Mouse (Mus musculus) myocyte (in vitro differentiated cells): ENCODE data around the gene Rffl. TPM values are rescaled to one million over a fixed set of nuclear protein-coding genes. Genes with fewer than 3 reads are reported as not detected.
A peak's percentile ranks its signal among the peaks of the same experiment; 100 is the strongest.

Source experiments
- H3K27me3 ChIP-seq: one replicate; pipeline ENCODE4 v1.6.1; 2011; ENCODE audit not compliant: control insufficient read depth, insufficient read depth, insufficient read length
- H3K36me3 ChIP-seq: one replicate; pipeline ENCODE4 v1.6.1; 2011; ENCODE audit not compliant: control insufficient read depth, insufficient read depth
- H3K4me2 ChIP-seq: one replicate; pipeline ENCODE4 v1.6.1; 2011; ENCODE audit warnings: low read depth, control low read depth
- H3K4me3 ChIP-seq: one replicate; pipeline ENCODE4 v1.5.1; 2011; ENCODE audit warnings: mild to moderate bottlenecking, control low read depth, moderate library complexity
- H3K79me2 ChIP-seq: one replicate; pipeline ENCODE4 v1.6.1; 2011; ENCODE audit not compliant: control insufficient read depth, insufficient read depth
- H3ac ChIP-seq: one replicate; pipeline ENCODE4 v1.6.1; 2011; ENCODE audit not compliant: control insufficient read depth, insufficient read length
- CEBPB ChIP-seq: IDR thresholded peaks from 2 replicates; pipeline ENCODE4 v1.6.1; 2011; ENCODE audit warnings: mild to moderate bottlenecking, moderate library complexity; ENCODE audit not compliant: poor library complexity, insufficient read depth, severe bottlenecking
- E2F4 ChIP-seq: IDR thresholded peaks from one replicate; pipeline ENCODE4 v1.6.1; 2011; ENCODE audit warnings: mild to moderate bottlenecking, control low read depth, moderate library complexity; ENCODE audit not compliant: insufficient read depth
- MAX ChIP-seq: IDR thresholded peaks from one replicate; pipeline ENCODE4 v1.6.1; 2011; ENCODE audit warnings: low read depth, mild to moderate bottlenecking, control low read depth
- MYOD1 ChIP-seq, 3 experiments: IDR thresholded peaks; one replicate each; pipeline ENCODE4 v1.6.1; 2011; ENCODE audit warnings: control low read depth in 2 of 3, low read depth in 2 of 3, mild to moderate bottlenecking in 2 of 3, moderate library complexity in 1 of 3; ENCODE audit not compliant: insufficient read length in 2 of 3, control insufficient read depth in 1 of 3
- MYOG ChIP-seq, 3 experiments: IDR thresholded peaks; one replicate each; pipeline ENCODE4 v1.6.1; 2011; ENCODE audit warnings: control low read depth in 2 of 3, low read depth in 2 of 3, mild to moderate bottlenecking in 2 of 3; ENCODE audit not compliant: insufficient read length in 2 of 3, control insufficient read depth in 1 of 3, insufficient read depth in 1 of 3
- POLR2A ChIP-seq: IDR thresholded peaks from one replicate; pipeline ENCODE4 v1.6.1; 2011; ENCODE audit warnings: low read depth, mild to moderate bottlenecking, control low read depth, moderate library complexity; ENCODE audit not compliant: insufficient read length
- POLR2AphosphoS2 ChIP-seq: IDR thresholded peaks from one replicate; pipeline ENCODE4 v1.6.1; 2011; ENCODE audit warnings: low read depth, control low read depth; ENCODE audit not compliant: insufficient read length
- REST ChIP-seq: IDR thresholded peaks from one replicate; pipeline ENCODE4 v1.6.1; 2011; ENCODE audit warnings: mild to moderate bottlenecking, control low read depth, moderate library complexity; ENCODE audit not compliant: insufficient read depth, insufficient read length
- SRF ChIP-seq: IDR thresholded peaks from one replicate; pipeline ENCODE4 v1.6.1; 2011; ENCODE audit warnings: low read depth; ENCODE audit not compliant: control insufficient read depth, insufficient read length
- TCF12 ChIP-seq: IDR thresholded peaks from one replicate; pipeline ENCODE4 v1.6.1; 2011; ENCODE audit warnings: mild to moderate bottlenecking, control low read depth; ENCODE audit not compliant: poor library complexity, insufficient read depth, severe bottlenecking
- TCF3 ChIP-seq: IDR thresholded peaks from one replicate; pipeline ENCODE4 v1.6.1; 2011; ENCODE audit warnings: low read depth, control low read depth; ENCODE audit not compliant: insufficient read length
- USF1 ChIP-seq: IDR thresholded peaks from one replicate; pipeline ENCODE4 v1.6.1; 2011; ENCODE audit warnings: low read depth, mild to moderate bottlenecking, control low read depth, moderate library complexity
- polyA plus RNA-seq: library from polyadenylated mRNA; unstranded; fragments of >200 nt; fragmentation: generic; extraction: Trizol; gene quantifications from one replicate; pipeline ENCODE4 v1.2.1, GENCODE M21; 2012; ENCODE audit warnings: missing spikeins

The Rffl gene
- polyA plus RNA-seq, 1 experiment = 1.8 TPM

DNA sequence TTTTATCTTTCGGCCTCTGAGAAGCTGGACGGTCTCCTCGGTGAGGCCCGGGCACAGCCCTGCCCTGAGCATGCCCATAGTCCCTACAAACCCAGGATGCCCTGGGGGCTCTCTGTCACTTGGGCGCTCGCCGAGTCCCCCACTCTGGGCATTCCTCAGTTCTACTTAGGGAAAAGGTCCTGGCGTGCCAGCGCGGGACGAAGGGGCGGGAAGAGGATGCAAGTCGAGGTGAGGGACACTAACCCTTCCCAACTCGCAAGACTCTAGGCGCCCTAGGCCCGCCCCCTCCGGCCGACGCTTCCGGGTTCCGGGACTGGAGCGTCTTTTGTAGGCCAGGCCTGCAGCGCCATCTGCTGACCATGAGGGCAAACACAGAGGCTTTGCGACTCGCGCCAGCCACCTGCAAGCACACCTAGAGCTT is 19.3 kb upstream of the Rffl start, which contains the start of gene Rad51d:
Gene Rad51d, minus strand, starts transcription at position 273 of the 421 bp plus-strand sequence.
- Histone ChIP-seq H3K79me2 (no peaks in the 10 kb centered on the region), H3K4me2 (peak within 1 kb of the TSS; percentile 92), H3ac (peak within 1 kb of the TSS; percentile 36), H3K4me3 (peak within 1 kb of the TSS; percentile 43), H3K36me3 (no peaks in the 10 kb centered on the region), H3K27me3 (no peaks in the 10 kb centered on the region)
- TF ChIP-seq POLR2AphosphoS2 (peak; percentile 38), POLR2A (peak; percentile 59), E2F4 (peak; percentile 3), MYOD1 (IDR thresholded peaks at IDR 0.05; ENCODE audit: control insufficient read depth in 1 of 3, insufficient read length in 2 of 3, low read depth in 2 of 3) (no peak)

DNA sequence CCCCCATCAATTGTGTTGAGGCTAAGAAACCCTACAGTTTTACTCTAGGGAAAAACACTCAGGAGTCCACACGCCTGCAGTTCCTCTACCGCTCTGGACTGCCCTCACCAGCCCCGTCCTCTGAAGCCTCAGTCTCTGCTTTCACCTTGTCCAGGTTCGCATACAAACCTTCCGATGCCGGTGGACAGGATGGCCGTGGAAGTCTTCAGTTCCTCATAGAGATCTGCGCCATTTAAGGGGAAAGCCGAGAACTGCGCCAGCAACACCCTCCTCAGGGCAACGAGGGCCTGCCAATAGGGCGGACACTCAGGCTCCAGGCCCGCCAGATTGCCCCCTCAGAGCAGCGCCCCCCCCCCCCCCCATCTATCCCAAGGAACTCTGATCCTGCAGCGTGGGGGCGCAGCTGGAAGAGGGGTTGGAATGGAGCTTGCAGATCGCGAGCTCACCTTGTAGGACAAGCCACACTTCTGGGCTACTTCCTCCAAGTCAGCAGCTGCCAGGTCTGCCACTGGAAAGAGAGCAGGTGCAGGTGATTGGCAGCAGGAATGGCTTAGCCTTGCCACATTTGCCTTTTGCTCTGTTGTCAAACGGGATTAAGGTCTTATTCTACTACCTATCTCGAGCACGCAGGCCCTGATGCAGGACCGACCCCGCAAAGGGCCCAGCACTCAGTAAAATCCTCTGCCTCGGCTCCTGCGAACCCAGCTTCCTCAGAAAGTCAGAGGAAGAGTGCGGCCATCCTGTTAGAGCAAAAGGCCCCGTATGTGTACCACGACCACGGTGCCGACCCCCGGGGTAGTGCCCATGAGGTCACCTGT is 18.7 kb upstream of the Rffl start:
- H3K4me2 ChIP-seq = peak overlapping the region; percentile 92
- peak overlapping the region; percentile 36 for H3ac ChIP-seq
- TF ChIP-seq E2F4 (no peak), MYOD1 (IDR thresholded peaks at IDR 0.05; ENCODE audit: control insufficient read depth in 1 of 3, insufficient read length in 2 of 3, low read depth in 2 of 3) (no peak), MYOG (IDR thresholded peaks at IDR 0.05; ENCODE audit: control insufficient read depth in 1 of 3, insufficient read depth in 1 of 3, insufficient read length in 2 of 3, low read depth in 2 of 3) (peak in 1 of 3 experiments; percentile 3), REST (no peak), MAX (no peak), USF1 (no peak)
- H3K4me3 ChIP-seq = peak overlapping the region; percentile 43
- H3K79me2 ChIP-seq = no peaks in the 10 kb centered on the region
- no peaks in the 10 kb centered on the region for H3K36me3 ChIP-seq
- no peaks in the 10 kb centered on the region for H3K27me3 ChIP-seq

DNA sequence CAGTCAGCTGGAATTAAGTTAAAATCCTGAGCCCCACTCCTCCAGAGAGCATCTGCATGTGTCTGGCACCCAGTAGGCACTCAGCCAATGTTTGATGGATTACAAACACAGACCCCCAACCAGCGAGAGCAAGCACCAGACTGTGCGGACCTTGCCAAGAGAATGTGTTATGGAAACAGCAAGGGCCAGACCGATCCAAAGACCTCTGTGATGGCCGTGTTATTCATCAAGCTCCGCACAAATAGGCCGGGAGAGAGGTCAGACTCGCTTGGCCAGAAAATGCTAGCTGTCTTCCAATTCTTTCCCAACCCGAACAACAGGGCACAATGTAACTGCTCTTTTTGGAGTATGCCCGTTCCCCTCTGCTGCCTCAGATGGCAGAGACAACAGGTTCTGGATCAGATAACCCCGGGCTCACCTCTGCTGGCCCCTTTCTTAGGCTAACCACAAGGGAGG is 17.5 kb upstream of the Rffl start:
- TF ChIP-seq E2F4 (no peak), MAX (no peak), REST (no peak), CEBPB (no peak), TCF12 (no peak), POLR2AphosphoS2 (no peak), POLR2A (no peak), TCF3 (no peak), MYOG (IDR thresholded peaks at IDR 0.05; ENCODE audit: control insufficient read depth in 1 of 3, insufficient read depth in 1 of 3, insufficient read length in 2 of 3, low read depth in 2 of 3) (no peak), USF1 (no peak), MYOD1 (IDR thresholded peaks at IDR 0.05; ENCODE audit: control insufficient read depth in 1 of 3, insufficient read length in 2 of 3, low read depth in 2 of 3) (no peak), SRF (no peak)
- H3K4me3 ChIP-seq = no peak overlapping the region

GRCm38 (mm10) chr11:82886559-82886958 is 15.5 kb upstream of the Rffl start:
- H3K79me2 ChIP-seq = no peaks in the 10 kb centered on the region
- no peak overlapping the region for H3ac ChIP-seq
- H3K36me3 ChIP-seq = no peaks in the 10 kb centered on the region
- no peaks in the 10 kb centered on the region for H3K27me3 ChIP-seq
- H3K4me2 ChIP-seq = no peak overlapping the region
- H3K4me3 ChIP-seq = no peak overlapping the region
- no peak for TF ChIP-seq MYOG (IDR thresholded peaks at IDR 0.05; ENCODE audit: control insufficient read depth in 1 of 3, insufficient read depth in 1 of 3, insufficient read length in 2 of 3, low read depth in 2 of 3)
- TF ChIP-seq POLR2AphosphoS2 = no peak
- no peak for TF ChIP-seq E2F4
- TF ChIP-seq MYOD1 (IDR thresholded peaks at IDR 0.05; ENCODE audit: control insufficient read depth in 1 of 3, insufficient read length in 2 of 3, low read depth in 2 of 3) = no peak
- no peak for TF ChIP-seq TCF3
- no peak for TF ChIP-seq POLR2A
- TF ChIP-seq USF1 = no peak
- no peak for TF ChIP-seq REST
- no peak for TF ChIP-seq TCF12
- no peak for TF ChIP-seq MAX
- no peak for TF ChIP-seq SRF
- no peak for TF ChIP-seq CEBPB

More for the DNA sequence above, 17.5 kb upstream of the Rffl start:
- Histone ChIP-seq H3K4me2 (no peak overlapping the region), H3K79me2 (no peaks in the 10 kb centered on the region), H3ac (no peak overlapping the region), H3K36me3 (no peaks in the 10 kb centered on the region), H3K27me3 (no peaks in the 10 kb centered on the region)

DNA sequence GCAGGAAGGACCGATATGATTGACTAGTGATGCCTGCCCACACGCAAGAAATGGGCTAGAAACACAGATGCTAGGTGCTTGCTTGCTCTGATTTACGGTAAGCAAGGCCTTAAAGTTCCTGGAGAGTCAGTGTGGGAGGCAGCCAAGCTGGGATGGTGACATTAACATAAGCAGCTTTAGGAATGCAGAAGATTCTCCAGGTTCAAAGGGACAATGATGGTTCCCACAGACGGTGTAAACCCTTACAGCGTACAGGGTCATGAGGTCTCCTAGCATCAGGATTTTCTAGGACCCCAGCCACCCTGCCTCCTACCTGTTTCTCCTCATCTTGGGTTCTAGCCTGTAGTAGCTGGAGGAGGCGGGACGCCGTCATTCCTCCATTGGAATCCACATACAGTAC is 12.2 kb upstream of the Rffl start:
- no peak overlapping the region for H3ac ChIP-seq
- no peak overlapping the region for H3K4me3 ChIP-seq
- TF ChIP-seq MYOG (IDR thresholded peaks at IDR 0.05; ENCODE audit: control insufficient read depth in 1 of 3, insufficient read depth in 1 of 3, insufficient read length in 2 of 3, low read depth in 2 of 3) (no peak), POLR2AphosphoS2 (no peak), MYOD1 (IDR thresholded peaks at IDR 0.05; ENCODE audit: control insufficient read depth in 1 of 3, insufficient read length in 2 of 3, low read depth in 2 of 3) (no peak), TCF12 (no peak), USF1 (no peak), TCF3 (no peak), REST (no peak), E2F4 (no peak), CEBPB (no peak), SRF (no peak), POLR2A (no peak), MAX (no peak)
- no peaks in the 10 kb centered on the region for H3K79me2 ChIP-seq
- no peaks in the 10 kb centered on the region for H3K36me3 ChIP-seq
- no peak overlapping the region for H3K4me2 ChIP-seq
- H3K27me3 ChIP-seq = no peaks in the 10 kb centered on the region
